Mouse (Mus musculus) lung, postnatal 0 days (tissue): ENCODE results near the gene Tmco4. TPM values are rescaled to one million over a fixed set of nuclear protein-coding genes. Genes with fewer than 3 reads are reported as not detected.
"Not testable (repeated sequence)": the region's sequence is repeated elsewhere in the genome, so short reads cannot be mapped to it uniquely, and the experiment has no call there.

Experiments used
- ATAC-seq: fragments of 200-750 bp; cut with Nextera tagmentation; 2 replicates; pipeline ENCODE4 v1.8.0; 2017; ENCODE audit warnings: moderate library complexity
- DNase-seq: peaks from one replicate; pipeline ENCODE4 v3.0.0-alpha.2; 2016; ENCODE audit warnings: low spot score
- H3K27ac ChIP-seq: fragments of 300-500 bp; sonication (generic); 2 replicates; pipeline ENCODE4 v1.5.1; 2014; ENCODE audit warnings: antibody characterized with exemption, mild to moderate bottlenecking, low read length, mixed read lengths
- H3K27me3 ChIP-seq: fragments of 300-500 bp; sonication (generic); replicated peaks from 2 replicates; pipeline ENCODE4 v1.6.1; 2014; ENCODE audit warnings: low read length, mixed read lengths; ENCODE audit not compliant: insufficient read depth
- H3K36me3 ChIP-seq: fragments of 300-500 bp; sonication (generic); 2 replicates; pipeline ENCODE4 v1.6.1; 2014; ENCODE audit warnings: low read length, mixed read lengths; ENCODE audit not compliant: insufficient read depth
- H3K4me1 ChIP-seq: fragments of 300-500 bp; sonication (generic); 2 replicates; pipeline ENCODE4 v1.6.1; 2014; ENCODE audit warnings: antibody characterized with exemption, low read depth, low read length, mixed read lengths; ENCODE audit not compliant: insufficient read depth
- H3K4me2 ChIP-seq: fragments of 300-500 bp; sonication (generic); replicated peaks from 2 replicates; pipeline ENCODE4 v1.6.1; 2014; ENCODE audit warnings: low read depth, mild to moderate bottlenecking, low read length, moderate library complexity, mixed read lengths
- H3K4me3 ChIP-seq: fragments of 300-500 bp; sonication (generic); 2 replicates; pipeline ENCODE4 v1.5.1; 2014; ENCODE audit warnings: low read depth, low read length
- H3K9ac ChIP-seq: fragments of 300-500 bp; sonication (generic); replicated peaks from 2 replicates; pipeline ENCODE4 v1.6.1; 2014; ENCODE audit warnings: low read depth, mild to moderate bottlenecking
- H3K9me3 ChIP-seq: fragments of 300-500 bp; sonication (generic); 2 replicates; pipeline ENCODE4 v1.6.1; 2016; ENCODE audit warnings: low read length, mixed read lengths
- CTCF ChIP-seq: IDR thresholded peaks from 2 replicates; pipeline ENCODE4 v1.5.1; 2016; ENCODE audit warnings: antibody characterized with exemption, mild to moderate bottlenecking
- EP300 ChIP-seq: IDR thresholded peaks from 2 replicates; pipeline ENCODE4 v1.6.1; 2016; ENCODE audit warnings: antibody characterized with exemption, mild to moderate bottlenecking, control low read depth
- WGBS: fragments of 180-500 bp; shearing (Covaris S2); extraction: QIAGEN DNeasy Blood & Tissue Kit; methylation state at CpG from one replicate; pipeline ENCODE4 v1.1.7; 2014; 5-methylcytosine and 5-hydroxymethylcytosine counted together
- polyA plus RNA-seq: library from polyadenylated mRNA; unstranded; fragments of >200 nt; fragmentation: Nextera tagmentation; extraction: Ambion mirVana; gene quantifications from 2 replicates; pipeline ENCODE4 v1.2.1, GENCODE M21; 2015

Gene Tmco4
- polyA plus RNA-seq, 1 experiment from 2014 or later: 8.5 TPM

- TF ChIP-seq EP300 (no peak), CTCF (no peak)
- no peak for ATAC-seq
- 97% methylated on average over 6 of the region's 6 CpGs for WGBS
These were observed 1.3 kb upstream of the Tmco4 start for GRCm38 (mm10) chr4:138971371-138971770.

DNA sequence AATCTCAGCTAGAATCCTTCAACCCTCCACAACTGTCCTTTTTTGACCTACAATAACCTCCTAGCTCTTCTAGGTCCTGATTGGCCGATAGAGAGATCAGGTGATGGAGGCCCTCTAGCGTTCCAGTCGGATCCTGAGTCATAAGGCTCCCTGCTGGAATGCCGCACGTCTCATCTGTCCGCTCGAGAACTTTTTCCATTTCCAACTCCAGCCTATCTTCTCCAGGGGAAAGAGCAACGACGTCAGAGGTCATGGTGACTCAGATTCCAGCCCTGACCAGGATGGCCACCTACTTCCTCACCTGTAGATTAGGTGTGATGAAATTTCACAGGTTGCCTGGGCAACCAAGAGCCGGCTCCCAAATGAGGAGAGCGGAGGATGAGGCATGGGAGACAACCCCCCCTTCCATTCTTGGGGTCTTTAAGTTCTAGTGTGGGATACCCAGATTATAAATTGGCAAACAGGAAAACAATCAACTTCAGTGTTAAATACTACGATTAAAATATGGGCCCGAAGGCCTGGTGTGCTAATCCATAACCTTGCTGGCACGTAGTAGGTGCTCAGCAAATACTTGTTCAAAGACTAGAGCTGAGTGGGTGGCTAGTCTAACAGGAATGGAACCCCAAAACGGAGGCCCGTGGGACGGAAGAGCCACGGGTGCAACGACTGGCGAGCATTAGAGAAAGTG is 405 bp upstream of the Tmco4 start:
- Histone ChIP-seq H3K9ac (peak overlapping the region; percentile 82), H3K27me3 (no peaks in the 10 kb centered on the region), H3K9me3 (no peaks in the 10 kb centered on the region), H3K4me3 (peak overlapping the region; percentile 68), H3K4me1 (no peaks in the 10 kb centered on the region; the same call in 1 of the 2 replicates), H3K4me2 (peak overlapping the region; percentile 98), H3K36me3 (no peaks in the 10 kb centered on the region), H3K27ac (peak overlapping the region; percentile 97)
- peak; percentile 63 for TF ChIP-seq CTCF
- peak; percentile 52; the same call in 1 of the 2 replicates for TF ChIP-seq EP300
- 12% methylated on average over 20 of the region's 20 CpGs for WGBS
- DNase-seq: peak; percentile 96
- peak; percentile 81 for ATAC-seq

More at GRCm38 (mm10) chr4:138971371-138971770, 1.3 kb upstream of the Tmco4 start:
- Histone ChIP-seq H3K36me3 (no peaks in the 10 kb centered on the region), H3K9me3 (no peaks in the 10 kb centered on the region), H3K4me3 (no peak overlapping the region), H3K4me2 (no peak overlapping the region), H3K27me3 (no peaks in the 10 kb centered on the region), H3K9ac (no peak overlapping the region), H3K27ac (no peak overlapping the region), H3K4me1 (no peaks in the 10 kb centered on the region; the same call in 1 of the 2 replicates)
- no peak for DNase-seq

DNA sequence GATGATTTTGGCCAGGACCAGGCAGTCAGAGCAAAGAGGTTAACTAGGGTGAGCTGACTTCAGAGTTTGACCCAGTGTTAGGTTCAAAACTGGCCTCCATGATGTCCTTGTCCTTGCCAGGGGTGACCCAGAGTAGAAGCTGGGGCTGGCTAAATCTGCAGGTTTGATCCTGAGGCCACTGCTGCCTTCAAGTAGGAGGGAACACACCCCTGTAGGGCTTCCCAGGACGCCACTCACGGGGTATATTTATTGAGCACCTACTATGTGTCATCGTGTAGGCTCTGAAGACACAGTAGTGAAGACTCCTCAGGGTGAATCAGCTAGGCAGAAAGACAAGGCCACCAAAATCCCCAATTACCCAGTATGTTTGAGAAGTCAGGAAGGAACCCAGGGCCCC is 1.0 kb downstream of the Tmco4 start:
- peak overlapping the region; percentile 97; the same call in 1 of the 2 replicates for H3K27ac ChIP-seq
- WGBS: 58% methylated on average over 3 of the region's 3 CpGs
- H3K4me3 ChIP-seq: peak overlapping the region; percentile 68
- no peaks in the 10 kb centered on the region for H3K27me3 ChIP-seq
- no peak overlapping the region for H3K9ac ChIP-seq
- no peak for DNase-seq
- no peak for ATAC-seq
- no peaks in the 10 kb centered on the region for H3K9me3 ChIP-seq
- no peaks in the 10 kb centered on the region; the same call in 1 of the 2 replicates for H3K4me1 ChIP-seq
- H3K4me2 ChIP-seq: peak overlapping the region; percentile 98
- no peaks in the 10 kb centered on the region for H3K36me3 ChIP-seq
- TF ChIP-seq EP300 (no peak), CTCF (no peak)

DNA sequence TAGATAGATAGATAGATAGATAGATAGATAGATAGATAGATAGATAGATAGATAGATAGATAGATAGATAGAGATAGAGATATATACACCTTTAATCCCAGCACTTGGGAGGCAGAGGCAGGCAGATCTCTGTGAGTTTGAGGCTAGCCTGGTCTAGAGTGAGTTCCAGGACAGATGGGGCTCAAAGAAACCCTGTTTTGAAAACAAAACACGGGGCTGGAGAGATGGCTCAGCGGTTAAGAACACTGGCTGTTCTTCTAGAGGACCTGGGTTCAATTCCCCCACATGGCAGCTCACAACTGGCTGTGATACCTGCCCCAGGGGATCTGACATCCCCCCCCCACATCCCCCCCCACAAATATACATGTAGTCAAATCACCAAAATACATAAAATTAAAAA is 1.9 kb downstream of the Tmco4 start:
- H3K27me3 ChIP-seq, DNase-seq, H3K27ac ChIP-seq, H3K9me3 ChIP-seq, H3K4me1 ChIP-seq, H3K36me3 ChIP-seq, H3K4me3 ChIP-seq, ATAC-seq, H3K9ac ChIP-seq, H3K4me2 ChIP-seq: not testable (repeated sequence)
- WGBS: 97% methylated on average over 2 of the region's 2 CpGs

DNA sequence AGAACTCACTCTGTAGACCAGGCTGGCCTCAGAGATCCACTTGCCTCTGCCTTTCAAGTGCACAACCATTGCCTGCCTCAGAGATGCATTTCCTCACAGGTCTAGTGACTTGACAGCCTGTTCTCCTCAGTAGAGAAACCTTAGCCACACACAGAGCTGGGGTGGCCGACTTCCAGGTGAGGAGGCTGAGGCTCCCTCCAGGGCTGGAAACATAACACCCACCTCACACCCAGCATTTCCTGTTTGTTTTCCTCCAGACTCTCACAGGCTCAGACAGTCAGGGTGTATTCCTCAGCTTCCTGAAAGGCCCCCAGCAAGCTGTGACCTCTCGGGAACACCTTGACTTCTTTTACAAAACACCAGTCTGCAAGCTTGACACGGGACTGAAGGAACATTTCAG is 2.5 kb downstream of the Tmco4 start:
- H3K9ac ChIP-seq: no peak overlapping the region
- H3K36me3 ChIP-seq: no peaks in the 10 kb centered on the region
- H3K4me3 ChIP-seq: no peak overlapping the region
- no peaks in the 10 kb centered on the region; the same call in 1 of the 2 replicates for H3K4me1 ChIP-seq
- H3K27me3 ChIP-seq: no peaks in the 10 kb centered on the region
- WGBS: 44% methylated on average over 3 of the region's 3 CpGs
- no peak for DNase-seq
- TF ChIP-seq EP300 (no peak), CTCF (no peak)
- no peaks in the 10 kb centered on the region for H3K9me3 ChIP-seq
- no peak overlapping the region for H3K4me2 ChIP-seq
- ATAC-seq: no peak
- H3K27ac ChIP-seq: no peak overlapping the region

- 32% methylated on average over 6 of the region's 6 CpGs for WGBS
These were observed 3.4 kb downstream of the Tmco4 start for GRCm38 (mm10) chr4:138976046-138976445.

More at GRCm38 (mm10) chr4:138976046-138976445, 3.4 kb downstream of the Tmco4 start:
- TF ChIP-seq CTCF (no peak), EP300 (no peak)
- ATAC-seq: no peak
- no peaks in the 10 kb centered on the region for H3K9me3 ChIP-seq
- H3K27me3 ChIP-seq: no peaks in the 10 kb centered on the region
- DNase-seq: peak; percentile 24
- H3K4me1 ChIP-seq: no peaks in the 10 kb centered on the region; the same call in 1 of the 2 replicates
- H3K36me3 ChIP-seq: no peaks in the 10 kb centered on the region
- H3K4me3 ChIP-seq: no peak overlapping the region
- H3K27ac ChIP-seq: no peak overlapping the region
- no peak overlapping the region for H3K9ac ChIP-seq
- no peak overlapping the region for H3K4me2 ChIP-seq
